Mouse (Mus musculus): ENCODE measurements around the gene Fem1a. TPM values are rescaled to one million over a fixed set of nuclear protein-coding genes. Genes with fewer than 3 reads are reported as not detected.
"Not testable (repeated sequence)": the region's sequence is repeated elsewhere in the genome, so short reads cannot be mapped to it uniquely, and the experiment has no call there.

Gene Fem1a
- total and polyA plus RNA-seq, 2 experiments from 2014 or later: 37.1 to 82.1 TPM

- TF ChIP-seq CTCF (IDR thresholded peaks at IDR 0.05; ENCODE audit: low read depth) (peak; percentile 98), EP300 (IDR thresholded peaks at IDR 0.05; ENCODE audit: low read depth) (no peak)
- peak; percentile 92 for ATAC-seq (ENCODE audit: insufficient read depth, low read depth)
- Histone ChIP-seq H3K9ac (replicated peaks; ENCODE audit: low read depth, low read length) (peak overlapping the region; percentile 53), H3K27me3 (ENCODE audit: control insufficient read depth, insufficient read depth, low read length) (no peaks in the 10 kb centered on the region), H3K4me2 (ENCODE audit: low read depth, low read length) (peak overlapping the region; percentile 78), H3K27ac (ENCODE audit: low read depth) (peak overlapping the region; percentile 97), H3K9me3 (replicated peaks; ENCODE audit: control insufficient read depth, low read length) (no peaks in the 10 kb centered on the region), H3K36me3 (replicated peaks; ENCODE audit: control insufficient read depth, insufficient read depth, low read length) (peaks cover 24% of the 10 kb centered on the region), H3K4me3 (ENCODE audit: low read depth, low read length) (peak overlapping the region; percentile 78), H3K4me1 (ENCODE audit: control insufficient read depth, insufficient read depth) (peaks cover 27% of the 10 kb centered on the region)
- WGBS: under 1% methylated on average over 32 of the region's 32 CpGs
- peak; percentile 99 for DNase-seq (ENCODE audit: low spot score)
Observed at GRCm38 (mm10) chr17:56255863-56256238, 759 bp upstream of the Fem1a start.

- Histone ChIP-seq H3K27me3 (ENCODE audit: control insufficient read depth, insufficient read depth, low read length) (no peaks in the 10 kb centered on the region), H3K27ac (ENCODE audit: low read depth) (peak overlapping the region; percentile 88), H3K4me2 (ENCODE audit: low read depth, low read length) (peak overlapping the region; percentile 89), H3K9ac (replicated peaks; ENCODE audit: low read depth, low read length) (peak overlapping the region; percentile 71), H3K4me1 (ENCODE audit: control insufficient read depth, insufficient read depth) (peaks cover 39% of the 10 kb centered on the region), H3K4me3 (ENCODE audit: low read depth, low read length) (peak overlapping the region; percentile 78), H3K36me3 (replicated peaks; ENCODE audit: control insufficient read depth, insufficient read depth, low read length) (peaks cover 30% of the 10 kb centered on the region), H3K9me3 (replicated peaks; ENCODE audit: control insufficient read depth, low read length) (no peaks in the 10 kb centered on the region)
- ATAC-seq (ENCODE audit: insufficient read depth, low read depth): no peak
- TF ChIP-seq EP300 (IDR thresholded peaks at IDR 0.05; ENCODE audit: low read depth): no peak
- no peak for TF ChIP-seq CTCF (IDR thresholded peaks at IDR 0.05; ENCODE audit: low read depth)
- whole genome bisulfite sequencing: 4% methylated on average over 55 of the region's 58 CpGs
- no peak for DNase-seq (ENCODE audit: low spot score)
Observed at GRCm38 (mm10) chr17:56257181-56257894, 728 bp downstream of the Fem1a start.

GRCm38 (mm10) chr17:56258269-56258668 is 1.7 kb downstream of the Fem1a start:
- H3K9me3 ChIP-seq (replicated peaks; ENCODE audit: control insufficient read depth, low read length); H3K27ac ChIP-seq (ENCODE audit: low read depth); DNase-seq (ENCODE audit: low spot score); ATAC-seq (ENCODE audit: insufficient read depth, low read depth); H3K27me3 ChIP-seq (ENCODE audit: control insufficient read depth, insufficient read depth, low read length); H3K9ac ChIP-seq (replicated peaks; ENCODE audit: low read depth, low read length): not testable (repeated sequence)
- H3K4me1 ChIP-seq (ENCODE audit: control insufficient read depth, insufficient read depth): peaks cover 49% of the 10 kb centered on the region
- peak overlapping the region; percentile 78 for H3K4me3 ChIP-seq (ENCODE audit: low read depth, low read length)
- WGBS: 92% methylated on average over 19 of the region's 19 CpGs
- peak overlapping the region; percentile 89 for H3K4me2 ChIP-seq (ENCODE audit: low read depth, low read length)
- H3K36me3 ChIP-seq (replicated peaks; ENCODE audit: control insufficient read depth, insufficient read depth, low read length): peaks cover 34% of the 10 kb centered on the region

- Histone ChIP-seq H3K36me3 (replicated peaks; ENCODE audit: control insufficient read depth, insufficient read depth, low read length) (peaks cover 34% of the 10 kb centered on the region), H3K4me1 (ENCODE audit: control insufficient read depth, insufficient read depth) (peaks cover 50% of the 10 kb centered on the region), H3K4me2 (ENCODE audit: low read depth, low read length) (peak overlapping the region; percentile 89), H3K4me3 (ENCODE audit: low read depth, low read length) (peak overlapping the region; percentile 22)
- not testable (repeated sequence) for H3K27me3 ChIP-seq (ENCODE audit: control insufficient read depth, insufficient read depth, low read length); DNase-seq (ENCODE audit: low spot score); H3K9me3 ChIP-seq (replicated peaks; ENCODE audit: control insufficient read depth, low read length); H3K9ac ChIP-seq (replicated peaks; ENCODE audit: low read depth, low read length); ATAC-seq (ENCODE audit: insufficient read depth, low read depth); H3K27ac ChIP-seq (ENCODE audit: low read depth)
- 40% methylated on average over 2 of the region's 2 CpGs for whole genome bisulfite sequencing
Observed at GRCm38 (mm10) chr17:56258812-56259211, 2.2 kb downstream of the Fem1a start.

- Histone ChIP-seq H3K4me1 (ENCODE audit: control insufficient read depth, insufficient read depth) (peaks cover 50% of the 10 kb centered on the region), H3K9ac (replicated peaks; ENCODE audit: low read depth, low read length) (peak overlapping the region; percentile 19; the same call in 1 of the 2 replicates), H3K27me3 (ENCODE audit: control insufficient read depth, insufficient read depth, low read length) (no peaks in the 10 kb centered on the region), H3K4me3 (ENCODE audit: low read depth, low read length) (peak overlapping the region; percentile 22), H3K4me2 (ENCODE audit: low read depth, low read length) (peak overlapping the region; percentile 89), H3K36me3 (replicated peaks; ENCODE audit: control insufficient read depth, insufficient read depth, low read length) (peaks cover 34% of the 10 kb centered on the region), H3K27ac (ENCODE audit: low read depth) (peak overlapping the region; percentile 94), H3K9me3 (replicated peaks; ENCODE audit: control insufficient read depth, low read length) (no peaks in the 10 kb centered on the region)
- TF ChIP-seq EP300 (IDR thresholded peaks at IDR 0.05; ENCODE audit: low read depth) (no peak), CTCF (IDR thresholded peaks at IDR 0.05; ENCODE audit: low read depth) (no peak)
- 80% methylated on average over 10 of the region's 10 CpGs for WGBS
- no peak for DNase-seq (ENCODE audit: low spot score)
- ATAC-seq (ENCODE audit: insufficient read depth, low read depth): no peak
Observed at GRCm38 (mm10) chr17:56259301-56260037, 2.9 kb downstream of the Fem1a start.
